Mouse (Mus musculus) ovary, postnatal 10 days (tissue): ENCODE measurements around the gene Zfp92.
"Not testable (repeated sequence)": the region's sequence is repeated elsewhere in the genome, so short reads cannot be mapped to it uniquely, and the experiment has no call there.

Experiments used
- DNase-seq: peaks from one replicate; pipeline ENCODE4 v3.0.0; 2022; ENCODE audit warnings: low spot score

Gene Zfp92

GRCm38 (mm10) chrX:73410880-73411517 is at the start of gene Zfp92:
TSS of gene Zfp92 (plus strand) at chrX:73411096.
- no peak for DNase-seq

DNA sequence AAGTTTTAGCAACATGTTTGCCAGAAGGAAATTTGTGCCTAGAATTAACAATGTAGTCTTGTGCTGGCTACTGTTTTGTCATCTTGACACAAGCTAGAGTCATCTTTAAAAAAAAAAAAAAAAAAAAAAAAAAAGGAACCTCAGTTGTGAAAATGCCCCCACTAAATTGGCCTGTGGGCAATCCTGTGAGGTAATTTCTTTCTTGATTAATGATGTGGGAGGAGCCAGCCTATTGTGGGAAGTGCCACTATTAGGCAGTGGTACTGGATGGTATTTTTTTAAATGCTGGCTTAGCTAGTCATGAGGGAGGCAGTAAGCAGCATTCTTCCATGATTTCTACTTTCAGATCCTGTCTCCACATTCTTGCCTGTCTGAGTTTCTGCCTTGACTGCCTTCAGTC is 47.6 kb upstream of the Zfp92 start:
- no peak for DNase-seq

GRCm38 (mm10) chrX:73384419-73384818 is 26.5 kb upstream of the Zfp92 start:
- no peak for DNase-seq

DNA sequence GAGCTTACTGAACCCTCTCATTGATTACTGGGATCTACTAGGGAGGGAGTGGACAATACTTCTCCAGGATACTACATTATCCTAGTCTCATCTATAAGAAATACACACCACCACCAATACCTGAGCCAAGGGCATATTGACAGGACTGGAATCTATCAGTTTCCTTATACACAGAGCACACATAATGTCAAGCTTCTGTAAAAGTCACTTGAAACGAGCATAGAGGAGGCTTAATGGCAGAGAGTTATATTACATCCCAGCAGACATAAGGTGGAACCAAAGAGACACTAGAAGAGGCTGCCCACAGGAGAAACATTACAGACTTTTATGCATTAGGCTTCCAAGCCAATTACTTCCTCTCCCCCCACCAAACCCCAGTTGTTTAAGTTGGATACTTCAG is 26.0 kb upstream of the Zfp92 start:
- DNase-seq, result no peak

- no peak for DNase-seq
These were observed 19.4 kb upstream of the Zfp92 start for GRCm38 (mm10) chrX:73391481-73391880.

DNA sequence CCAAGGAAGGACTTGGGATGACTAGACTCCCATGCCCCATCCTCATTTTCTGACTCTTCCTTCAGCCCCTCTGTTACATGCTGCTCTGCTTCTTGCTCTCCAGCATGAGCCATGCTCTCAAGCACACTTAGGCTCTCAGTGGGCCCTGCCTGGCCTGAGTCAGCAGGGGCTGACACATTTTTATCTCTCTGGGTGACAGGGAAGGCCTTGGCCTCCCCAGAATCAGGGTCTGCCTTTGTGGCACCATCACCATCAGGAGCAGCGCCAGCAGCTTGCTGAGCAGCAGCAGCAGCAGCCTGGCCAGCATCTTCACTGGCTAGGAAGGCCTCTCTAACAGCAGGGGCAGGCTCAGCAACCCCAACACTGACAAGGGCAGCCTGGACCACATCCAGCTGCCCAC is 14.4 kb upstream of the Zfp92 start:
- DNase-seq, result no peak

- DNase-seq, result not testable (repeated sequence)
These were observed 12.3 kb upstream of the Zfp92 start, which contains the start of gene Gm18336 for GRCm38 (mm10) chrX:73398636-73399035. TSS of gene Gm18336 (minus strand) at chrX:73398736.

- DNase-seq, result no peak
These were observed 9.9 kb upstream of the Zfp92 start for GRCm38 (mm10) chrX:73400951-73401350.

DNA sequence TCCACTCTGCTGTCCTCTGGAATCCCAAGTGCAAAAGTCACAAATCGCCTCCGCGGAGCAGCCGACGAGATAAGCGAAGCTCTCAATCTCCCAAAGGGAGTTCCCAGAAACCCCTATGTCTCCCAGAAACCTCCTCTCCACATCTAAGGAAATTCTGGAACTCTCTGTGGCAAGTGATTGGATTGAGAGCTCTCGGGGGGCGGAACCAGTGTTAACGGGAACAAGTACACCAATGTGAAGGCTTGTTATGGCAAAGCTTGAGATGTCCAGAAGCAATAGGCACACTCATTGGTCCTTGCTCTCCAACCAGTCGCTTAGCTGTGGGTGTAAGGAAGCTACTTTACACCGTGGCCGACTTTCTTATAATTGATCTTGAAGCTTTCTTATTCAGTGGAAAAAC is 9.3 kb upstream of the Zfp92 start:
- DNase-seq, result no peak

- no peak for DNase-seq
These were observed 1.9 kb downstream of the Zfp92 start for GRCm38 (mm10) chrX:73412767-73413166.

GRCm38 (mm10) chrX:73430036-73430435 is 19.1 kb downstream of the Zfp92 start:
- no peak for DNase-seq

- no peak for DNase-seq
These were observed 22.0 kb downstream of the Zfp92 start for GRCm38 (mm10) chrX:73432850-73433249.

DNA sequence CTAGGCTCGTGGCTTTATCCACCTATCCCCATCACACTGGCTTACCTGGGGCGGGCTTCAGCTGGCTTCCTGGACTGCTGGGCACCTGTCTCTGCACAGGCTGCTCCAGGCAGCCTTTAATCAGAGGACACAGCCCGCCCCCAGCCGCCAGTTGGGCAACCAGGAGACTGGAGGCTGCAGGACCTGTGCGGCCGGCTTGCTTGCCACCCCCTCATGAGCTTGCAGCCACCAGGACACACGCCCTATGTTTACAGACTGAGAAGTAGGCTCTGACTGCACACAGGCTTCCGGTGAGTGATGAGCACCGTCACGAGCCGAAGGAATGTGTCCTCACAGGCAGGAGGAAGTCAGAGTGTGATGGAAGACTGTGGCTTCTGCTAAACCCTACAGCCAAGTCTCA is 24.4 kb downstream of the Zfp92 start, which contains the start of gene Trex2:
Gene Trex2, minus strand, starts transcription at position 93 of the 400 bp plus-strand sequence.
- no peak for DNase-seq

DNA sequence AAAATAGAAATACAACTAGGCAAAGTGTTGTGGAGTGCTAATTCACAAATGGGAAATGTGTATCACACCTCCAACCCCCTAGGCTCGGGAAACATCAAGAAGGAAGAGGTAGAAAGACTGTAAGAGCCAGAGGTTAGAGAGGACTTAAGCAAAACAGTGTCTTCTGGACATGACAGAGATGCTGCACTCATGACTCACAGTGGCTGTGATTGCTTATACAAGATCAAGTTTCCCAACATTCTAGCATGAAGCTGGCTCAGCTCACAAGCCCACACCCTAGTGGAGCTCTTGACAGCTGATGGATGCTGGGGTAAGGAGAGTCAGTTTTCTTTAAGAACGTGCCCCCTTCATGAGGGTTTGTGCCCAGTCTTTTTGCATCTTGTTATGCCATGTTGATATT is 30.5 kb downstream of the Zfp92 start:
- DNase-seq, result no peak

GRCm38 (mm10) chrX:73451949-73452348 is 41.1 kb downstream of the Zfp92 start:
- DNase-seq, result no peak

GRCm38 (mm10) chrX:73458877-73459392 is 48.0 kb downstream of the Zfp92 start, which contains the start of gene Haus7:
TSS of gene Haus7 (minus strand) at chrX:73459044.
- DNase-seq, result peak; percentile 58

DNA sequence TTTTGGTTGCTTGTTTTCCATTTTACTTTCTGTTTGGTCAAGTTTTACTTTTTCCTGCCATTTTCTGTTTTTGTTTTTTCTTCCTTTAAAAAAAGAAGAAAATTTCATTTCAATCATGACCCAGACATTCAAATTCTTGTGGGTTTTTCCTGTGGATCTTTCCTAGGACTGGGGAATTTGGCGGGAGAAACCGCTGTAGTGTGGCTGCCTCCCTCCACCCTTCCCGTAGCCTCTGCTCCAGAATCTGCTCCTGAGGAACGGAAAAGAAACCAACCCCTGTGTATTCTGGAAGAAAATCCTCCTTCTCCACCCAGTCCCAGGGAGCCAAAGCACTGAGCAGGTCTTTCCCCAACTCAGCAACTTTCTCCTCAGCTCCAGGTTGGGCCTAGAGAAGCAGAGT is 49.9 kb downstream of the Zfp92 start:
- DNase-seq, result no peak

- no peak for DNase-seq
These were observed 54.7 kb downstream of the Zfp92 start for GRCm38 (mm10) chrX:73465483-73466186.

DNA sequence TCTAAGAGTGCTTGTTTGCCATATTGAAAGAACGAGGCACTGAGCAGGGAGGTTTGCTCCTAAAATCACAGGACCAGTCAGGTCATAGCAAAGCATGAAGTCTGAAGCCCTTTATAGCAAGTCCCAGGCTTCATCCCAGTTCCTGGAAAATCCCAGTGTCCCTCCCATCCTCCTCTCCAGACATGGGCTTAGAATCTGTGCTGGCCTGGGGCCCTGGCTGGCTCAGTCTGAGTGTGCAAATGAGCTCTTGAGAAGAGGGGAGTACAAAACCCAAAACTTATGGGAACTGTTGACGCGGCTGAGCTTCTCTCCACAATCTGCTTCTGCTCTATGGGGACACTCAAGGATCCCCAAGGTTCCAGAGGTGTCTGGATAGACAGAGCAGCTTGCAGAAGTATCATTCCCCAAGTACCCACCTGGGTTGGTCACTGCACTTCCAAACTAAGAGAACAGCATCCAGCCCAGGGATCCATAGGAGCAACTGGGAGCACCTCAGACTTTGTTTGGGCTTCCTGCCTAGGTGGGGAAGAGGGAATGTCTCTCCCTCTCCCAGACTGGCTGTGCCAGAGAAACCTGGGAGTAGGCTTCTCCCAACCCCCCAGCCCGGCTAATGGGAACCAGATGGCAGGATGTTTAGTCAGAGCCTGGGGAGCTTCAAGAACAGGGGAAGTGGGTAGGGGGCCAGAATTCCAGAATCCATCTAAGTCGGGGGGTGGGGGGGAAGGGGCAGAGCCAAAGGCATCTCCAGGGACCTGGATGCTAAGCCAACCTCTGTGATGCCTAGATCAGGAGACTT is 56.7 kb downstream of the Zfp92 start:
- no peak for DNase-seq

DNA sequence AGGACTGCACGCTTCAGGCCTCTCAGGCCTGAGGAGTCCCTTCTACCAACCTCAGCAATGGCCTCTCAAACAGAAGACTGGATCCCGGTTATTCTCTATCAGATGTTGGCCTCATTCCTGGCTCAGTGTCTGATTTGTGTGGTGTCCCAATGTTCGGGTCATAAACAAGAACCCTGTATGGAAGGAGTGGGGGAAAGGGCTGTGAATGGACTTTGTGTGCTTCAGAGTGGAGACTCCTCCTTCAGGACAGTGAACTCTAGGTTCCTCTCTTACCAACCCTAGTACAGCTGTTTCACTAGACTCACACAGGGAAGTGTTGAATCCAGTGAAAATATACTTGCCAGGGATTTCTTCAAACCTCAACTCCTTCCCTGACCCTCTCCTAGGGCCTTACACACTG is 57.4 kb downstream of the Zfp92 start:
- no peak for DNase-seq

DNA sequence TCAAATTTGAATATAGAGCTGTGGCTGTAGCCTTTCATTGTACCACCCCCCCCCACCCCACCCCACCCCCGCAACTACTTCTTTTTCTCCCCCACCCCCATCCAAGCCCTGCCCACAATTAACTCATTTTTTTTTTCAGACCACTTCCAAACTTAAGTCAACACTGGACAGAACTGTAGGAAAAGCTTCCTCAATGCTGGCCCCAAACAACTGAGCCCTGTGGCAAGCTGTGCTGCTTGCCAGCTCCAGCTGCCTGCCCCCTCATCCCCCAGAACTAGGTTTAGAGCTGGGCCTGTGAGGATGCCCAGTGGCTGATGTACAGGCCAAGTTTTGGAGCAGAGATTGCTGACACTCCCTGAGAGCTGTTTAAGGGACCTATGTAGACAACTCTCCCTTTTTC is 57.9 kb downstream of the Zfp92 start:
- DNase-seq, result no peak

- no peak for DNase-seq
These were observed 60.9 kb downstream of the Zfp92 start for GRCm38 (mm10) chrX:73471764-73472163.
